Mouse (Mus musculus): ENCODE data around the gene Gja5. TPM values are rescaled to one million over a fixed set of nuclear protein-coding genes. Genes with fewer than 3 reads are reported as not detected.
A peak's percentile ranks its signal among the peaks of the same experiment; 100 is the strongest.

Gja5 gene
- total RNA-seq, 1 experiment from 2014 or later: not detected

DNA sequence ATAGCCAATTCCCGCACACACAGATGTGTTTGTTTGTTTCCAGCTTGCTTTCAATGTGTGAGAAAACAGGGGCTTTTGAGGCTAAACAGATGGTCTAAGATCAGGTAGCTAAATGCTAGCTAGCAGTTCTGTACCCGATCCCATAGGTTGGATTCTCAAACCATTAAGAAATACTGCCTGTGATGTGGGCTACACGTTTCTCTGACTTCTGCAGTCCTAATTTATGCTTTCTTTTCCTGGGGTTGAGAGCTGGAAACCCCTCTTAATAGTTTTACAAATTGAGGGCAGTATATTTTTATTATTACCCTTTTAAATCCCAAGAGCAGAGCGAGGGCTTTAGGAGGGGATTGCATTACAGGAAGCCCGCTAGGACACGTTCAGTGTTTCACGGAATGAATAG lies 16.5 kb downstream of the Gja5 start:
- ATAC-seq (replicated peaks in 1 of 2; ENCODE audit: insufficient read depth in 1 of 2, low FRiP score in 2 of 2, low TSS enrichment in 1 of 2, low read depth in 1 of 2, poor library complexity in 2 of 2, severe bottlenecking in 2 of 2): no peak

DNA sequence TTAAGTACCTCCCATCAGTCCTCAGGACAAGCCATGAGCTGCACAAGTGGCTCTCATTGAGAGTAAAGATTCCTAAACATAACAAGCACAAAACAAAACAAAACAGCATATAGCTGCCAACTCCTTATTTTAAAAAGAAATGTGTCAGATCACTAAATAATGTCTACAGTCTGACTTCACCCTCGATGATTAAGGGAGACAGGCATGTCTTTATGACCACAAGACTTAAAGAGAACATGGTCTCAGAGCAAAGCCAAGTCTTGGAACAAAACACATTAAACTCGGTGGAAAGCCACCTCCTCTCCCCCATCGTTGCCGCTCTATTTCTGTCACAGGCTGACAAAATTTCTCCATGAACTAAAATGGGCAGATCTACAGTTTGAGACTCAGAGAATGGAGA lies 20.1 kb downstream of the Gja5 start:
- no peak for ATAC-seq (replicated peaks in 1 of 2; ENCODE audit: insufficient read depth in 1 of 2, low FRiP score in 2 of 2, low TSS enrichment in 1 of 2, low read depth in 1 of 2, poor library complexity in 2 of 2, severe bottlenecking in 2 of 2)

DNA sequence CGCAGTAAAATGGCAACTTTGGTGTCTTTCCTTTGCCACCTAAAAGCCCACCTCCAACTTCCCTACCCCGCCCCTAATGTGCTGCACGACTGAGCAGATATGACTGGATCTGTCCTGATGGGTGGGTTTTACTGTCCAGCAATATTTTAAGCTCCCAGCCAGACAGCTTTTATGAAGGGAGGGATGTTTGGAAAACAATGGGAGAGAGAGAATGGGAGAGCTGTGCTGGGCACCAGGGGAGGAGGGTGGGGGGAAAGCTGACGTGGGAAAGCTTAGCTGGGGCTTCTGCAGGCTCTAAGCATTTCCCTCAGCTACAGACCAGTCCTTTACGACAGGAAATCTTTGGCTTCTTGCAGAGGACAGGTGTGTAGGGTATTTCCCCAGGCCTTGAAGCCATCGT lies 21.4 kb downstream of the Gja5 start, which contains the start of gene Gja8:
Gja8 (minus strand) TSS at position 101 of the 400 bp plus-strand sequence.
- ATAC-seq (replicated peaks in 1 of 2; ENCODE audit: insufficient read depth in 1 of 2, low FRiP score in 2 of 2, low TSS enrichment in 1 of 2, low read depth in 1 of 2, poor library complexity in 2 of 2, severe bottlenecking in 2 of 2): no peak

DNA sequence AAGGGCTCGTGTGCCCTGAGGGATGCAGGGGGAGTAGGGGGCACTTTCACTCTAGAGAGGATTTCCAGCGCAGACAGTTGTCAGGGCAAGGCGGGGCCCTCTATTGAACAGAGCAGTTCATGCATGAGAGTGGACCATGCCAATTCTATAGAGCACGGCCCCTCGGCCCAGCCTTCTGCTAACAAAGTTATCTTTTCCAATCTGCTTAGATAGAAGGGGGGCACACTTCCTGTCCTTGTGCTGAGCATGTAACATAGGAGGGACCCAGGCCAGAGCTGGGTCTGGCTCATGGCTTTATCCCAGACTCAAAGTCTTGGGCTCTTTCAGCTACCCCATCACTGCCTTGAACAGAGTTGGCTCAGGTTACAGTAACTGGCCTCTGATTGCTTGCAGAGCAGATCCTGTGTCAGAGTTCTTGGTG lies 26.8 kb downstream of the Gja5 start:
- ATAC-seq (replicated peaks in 1 of 2; ENCODE audit: insufficient read depth in 1 of 2, low FRiP score in 2 of 2, low TSS enrichment in 1 of 2, low read depth in 1 of 2, poor library complexity in 2 of 2, severe bottlenecking in 2 of 2): no peak

DNA sequence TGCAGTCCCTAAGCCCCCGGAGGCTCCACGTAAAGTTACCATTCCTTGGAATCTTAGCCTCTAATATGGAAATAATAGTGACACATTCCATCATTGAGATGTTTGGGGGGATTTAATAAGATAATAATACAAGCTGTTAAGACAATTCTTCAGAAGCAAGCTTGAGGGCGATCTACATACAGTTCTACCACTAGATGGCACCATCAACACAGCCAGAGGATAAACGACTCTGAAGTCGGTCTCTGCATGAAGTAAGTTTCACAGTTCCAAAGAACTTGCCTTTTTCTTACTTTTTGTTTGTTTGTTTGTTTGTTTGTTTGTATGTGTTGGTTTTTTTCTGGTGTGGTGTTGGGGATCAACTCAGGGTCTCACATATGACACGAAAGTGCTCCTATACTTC lies 31.7 kb downstream of the Gja5 start:
- ATAC-seq (replicated peaks in 1 of 2; ENCODE audit: insufficient read depth in 1 of 2, low FRiP score in 2 of 2, low TSS enrichment in 1 of 2, low read depth in 1 of 2, poor library complexity in 2 of 2, severe bottlenecking in 2 of 2): peak in 1 of 2 experiments; percentile 58; a peak in 2 of 4 replicates

DNA sequence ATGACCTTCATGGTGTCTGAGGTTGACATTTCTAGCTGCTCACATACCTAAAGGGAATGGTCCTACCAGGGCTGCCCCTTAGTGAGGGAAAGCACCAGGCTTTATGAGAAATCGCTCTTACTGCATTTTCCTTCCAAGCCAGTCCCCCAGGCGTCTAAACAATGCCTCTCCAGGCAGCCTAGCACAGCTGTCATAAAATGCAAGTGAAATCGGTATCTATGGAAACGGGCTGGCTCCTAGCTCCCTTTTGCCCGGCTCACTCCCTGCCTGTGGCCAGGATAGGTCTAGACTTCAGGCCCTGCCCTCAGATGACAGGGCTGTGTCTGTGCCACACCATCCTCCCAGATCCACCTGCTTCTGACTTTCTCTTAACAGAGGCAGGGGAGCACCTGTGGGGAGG lies 33.1 kb downstream of the Gja5 start:
- ATAC-seq (replicated peaks in 1 of 2; ENCODE audit: insufficient read depth in 1 of 2, low FRiP score in 2 of 2, low TSS enrichment in 1 of 2, low read depth in 1 of 2, poor library complexity in 2 of 2, severe bottlenecking in 2 of 2): no peak

DNA sequence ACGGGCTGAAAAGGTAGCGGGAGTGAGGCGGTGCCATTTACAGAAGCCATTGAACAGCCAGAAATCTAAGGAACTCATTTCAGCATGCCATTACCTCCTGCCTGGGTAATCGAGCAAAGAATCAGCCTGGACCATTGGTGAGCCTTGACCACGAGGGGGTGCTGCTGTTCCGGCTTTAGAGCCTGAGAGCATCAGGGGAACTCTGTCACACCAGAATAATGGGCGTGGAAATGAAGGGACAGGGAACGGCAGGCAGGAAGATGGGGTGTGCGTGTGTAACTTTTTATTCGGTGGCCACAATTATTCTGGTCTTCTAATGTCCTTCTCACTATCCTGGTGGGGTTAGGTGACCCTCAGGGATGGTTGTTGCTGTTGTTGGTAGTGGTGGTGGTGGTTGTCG lies 34.2 kb downstream of the Gja5 start:
- ATAC-seq (replicated peaks in 1 of 2; ENCODE audit: insufficient read depth in 1 of 2, low FRiP score in 2 of 2, low TSS enrichment in 1 of 2, low read depth in 1 of 2, poor library complexity in 2 of 2, severe bottlenecking in 2 of 2): peak; percentile 92 to 93

DNA sequence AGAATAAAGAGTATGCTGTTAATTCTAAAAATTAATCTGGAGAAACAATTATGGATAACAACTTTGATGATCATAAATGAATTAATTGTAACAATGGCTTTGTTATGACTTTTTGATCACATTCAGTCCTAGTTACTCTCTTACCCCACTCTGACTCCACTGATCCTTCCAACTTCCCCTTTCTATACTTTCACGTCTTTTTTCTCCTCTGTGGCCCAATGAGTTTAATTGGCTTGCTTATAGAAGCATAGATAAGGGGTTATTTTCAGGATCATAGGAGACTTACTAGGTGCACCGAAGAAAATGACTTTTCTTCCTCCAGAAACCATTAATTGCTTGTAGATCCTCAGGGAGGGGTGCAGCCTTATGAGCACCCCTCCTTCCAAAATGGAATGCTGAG lies 38.2 kb downstream of the Gja5 start:
- ATAC-seq (replicated peaks in 1 of 2; ENCODE audit: insufficient read depth in 1 of 2, low FRiP score in 2 of 2, low TSS enrichment in 1 of 2, low read depth in 1 of 2, poor library complexity in 2 of 2, severe bottlenecking in 2 of 2): no peak

DNA sequence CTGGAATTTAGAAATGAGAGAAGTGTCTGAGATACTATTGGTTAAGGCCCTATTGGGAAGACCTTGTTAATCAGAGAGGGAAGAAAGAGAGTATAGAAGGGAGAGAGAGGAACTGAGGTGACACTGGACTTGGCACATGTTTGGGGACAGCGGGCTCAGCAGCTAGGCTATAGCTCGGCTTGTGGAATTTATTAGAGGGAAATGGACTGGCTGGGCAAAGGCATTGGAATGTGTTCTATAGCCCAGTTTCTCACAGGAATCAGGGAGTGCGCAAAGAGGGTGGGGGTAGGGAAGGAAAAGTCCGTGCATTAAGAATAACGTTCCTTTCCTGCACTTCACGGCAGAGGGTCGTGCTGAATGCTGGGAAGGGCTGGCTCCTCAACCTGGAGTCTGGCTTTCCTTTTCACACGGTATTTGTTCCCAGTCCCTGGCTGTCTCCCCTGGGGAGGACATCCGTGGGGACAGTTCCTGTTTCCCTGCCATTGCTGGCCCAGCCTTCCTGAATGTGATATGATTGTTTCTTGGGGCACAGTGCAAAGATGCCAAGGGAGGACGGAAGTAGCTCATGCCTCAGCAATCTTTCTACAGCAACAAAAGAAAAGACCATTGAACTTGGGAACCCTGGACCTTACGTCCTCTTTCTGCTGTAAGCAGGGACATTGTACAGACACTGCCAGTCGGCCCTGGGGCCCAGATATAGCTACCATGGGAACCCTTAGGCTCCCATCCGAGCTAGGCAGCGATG lies 49.2 kb downstream of the Gja5 start:
- no peak for ATAC-seq (replicated peaks in 1 of 2; ENCODE audit: insufficient read depth in 1 of 2, low FRiP score in 2 of 2, low TSS enrichment in 1 of 2, low read depth in 1 of 2, poor library complexity in 2 of 2, severe bottlenecking in 2 of 2)

DNA sequence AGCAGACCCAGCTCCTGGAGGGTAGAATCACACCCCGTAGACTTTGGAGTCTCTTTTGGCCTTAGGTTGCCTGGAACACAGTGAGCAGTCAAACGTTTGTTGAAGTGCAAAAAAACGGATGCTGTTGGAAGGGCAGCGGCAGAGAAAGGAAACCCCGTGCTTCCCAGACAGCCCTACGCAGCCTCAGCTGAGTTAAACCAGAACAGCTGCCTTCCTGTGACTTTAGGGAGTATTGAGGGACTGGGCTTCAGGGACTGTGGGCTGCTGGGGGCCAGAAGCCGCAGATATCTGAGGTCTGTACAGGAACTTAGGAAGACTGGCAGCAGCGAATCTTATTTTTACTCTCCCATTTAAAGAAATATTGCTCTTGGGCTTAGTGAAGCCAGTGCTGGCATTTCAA lies 56.1 kb downstream of the Gja5 start:
- peak in 1 of 2 experiments; percentile 49; a peak in 2 of 4 replicates for ATAC-seq (replicated peaks in 1 of 2; ENCODE audit: insufficient read depth in 1 of 2, low FRiP score in 2 of 2, low TSS enrichment in 1 of 2, low read depth in 1 of 2, poor library complexity in 2 of 2, severe bottlenecking in 2 of 2)

DNA sequence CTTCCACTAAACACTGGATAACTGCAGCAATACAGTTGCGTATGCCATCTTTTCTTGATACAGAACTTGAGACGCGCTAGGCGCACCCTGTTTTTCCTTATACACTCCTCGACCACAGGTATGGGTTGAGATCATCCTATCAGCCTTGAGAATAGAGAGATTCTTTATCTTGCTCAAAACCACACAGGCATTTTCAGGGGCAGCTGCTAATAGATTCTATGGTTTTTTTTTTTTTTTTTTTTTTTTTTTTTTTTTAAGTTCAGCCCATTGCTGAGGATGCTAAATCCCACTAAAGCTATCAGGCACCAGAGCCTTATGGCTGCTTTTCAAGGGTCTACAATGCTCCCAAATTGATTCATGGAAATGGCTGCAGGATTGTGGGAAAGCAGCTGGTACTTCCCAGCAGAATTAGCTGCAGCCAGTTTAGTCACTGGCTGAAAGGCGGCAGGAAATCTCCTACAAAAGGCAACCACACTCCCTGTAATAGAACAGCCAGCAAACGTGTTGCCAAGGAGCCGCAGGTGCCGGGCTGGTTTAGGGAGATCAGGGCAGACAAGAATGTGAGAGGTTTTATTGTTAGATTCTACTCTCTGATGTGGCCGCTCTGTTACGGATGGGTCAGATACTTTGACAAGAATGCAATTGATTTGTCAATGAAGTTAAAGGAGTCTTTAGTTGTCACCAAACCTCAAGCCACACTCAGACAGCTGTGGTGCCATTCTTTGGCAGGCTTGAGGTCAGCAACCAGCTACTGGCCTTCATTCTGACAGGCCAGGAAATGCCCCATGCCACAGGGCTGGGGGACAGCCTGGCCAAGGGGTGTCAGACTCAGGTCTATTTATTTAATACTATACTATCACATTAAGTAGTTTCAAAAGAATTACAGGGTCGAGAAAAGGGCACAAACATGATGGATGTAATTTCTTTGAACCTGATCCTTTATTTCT lies 58.9 kb downstream of the Gja5 start:
- ATAC-seq (replicated peaks in 1 of 2; ENCODE audit: insufficient read depth in 1 of 2, low FRiP score in 2 of 2, low TSS enrichment in 1 of 2, low read depth in 1 of 2, poor library complexity in 2 of 2, severe bottlenecking in 2 of 2): no peak

DNA sequence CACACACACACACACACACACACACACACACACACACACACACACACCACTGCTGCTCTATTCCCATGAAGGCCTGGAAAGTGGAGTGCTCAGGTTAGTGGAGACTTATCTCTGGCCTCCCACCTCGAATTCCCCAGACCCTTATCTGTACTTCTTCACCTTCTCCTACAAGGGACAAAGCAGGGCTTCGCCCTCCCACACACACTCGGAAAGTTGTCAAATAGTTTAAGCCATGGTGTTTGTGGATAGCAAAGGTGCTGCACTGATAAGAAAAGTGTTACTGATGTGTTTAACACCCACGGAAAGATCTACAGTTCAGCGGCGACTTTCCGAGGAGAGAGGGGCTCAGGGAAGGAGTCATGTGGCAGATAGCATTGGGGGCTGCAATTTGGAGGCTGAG lies 66.5 kb downstream of the Gja5 start:
- ATAC-seq (replicated peaks in 1 of 2; ENCODE audit: insufficient read depth in 1 of 2, low FRiP score in 2 of 2, low TSS enrichment in 1 of 2, low read depth in 1 of 2, poor library complexity in 2 of 2, severe bottlenecking in 2 of 2): no peak

DNA sequence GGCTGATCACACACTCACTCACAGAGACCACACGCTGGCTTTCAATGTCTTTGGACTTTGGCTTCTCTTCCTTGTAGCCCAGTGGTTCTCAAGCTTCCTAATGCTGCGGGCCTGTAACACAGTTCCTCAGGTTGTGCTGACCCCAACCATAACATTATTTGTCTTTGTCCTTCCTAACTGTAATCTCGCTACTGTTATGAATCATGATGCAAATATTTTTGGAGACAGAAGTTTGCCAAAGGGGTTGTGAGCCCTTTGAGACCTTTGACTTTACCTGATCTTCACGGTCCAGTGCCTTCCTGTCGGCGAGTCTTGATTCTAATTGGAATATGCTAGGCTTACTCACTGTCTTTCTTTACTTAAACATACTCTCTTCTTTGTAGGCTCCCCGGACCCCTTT lies 70.0 kb downstream of the Gja5 start:
- no peak for ATAC-seq (replicated peaks in 1 of 2; ENCODE audit: insufficient read depth in 1 of 2, low FRiP score in 2 of 2, low TSS enrichment in 1 of 2, low read depth in 1 of 2, poor library complexity in 2 of 2, severe bottlenecking in 2 of 2)

DNA sequence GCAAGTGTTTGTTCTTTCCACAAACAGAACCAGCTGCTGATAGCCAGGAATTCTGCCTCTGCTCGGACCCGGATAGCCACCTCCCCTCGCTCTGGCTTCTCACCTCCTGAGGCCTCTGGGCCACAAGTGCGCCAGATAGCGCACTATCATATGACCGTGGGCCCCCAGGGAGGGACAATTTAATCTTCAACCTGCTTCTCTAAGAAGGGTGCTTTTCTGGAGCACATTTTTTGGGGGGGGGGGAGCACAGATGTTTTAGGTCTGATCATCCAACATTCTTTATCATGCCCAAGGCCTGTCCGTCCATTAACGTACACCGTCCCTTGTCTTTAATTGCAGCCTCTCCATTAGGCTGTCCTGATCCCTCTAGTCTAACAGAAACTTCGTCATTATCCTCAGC lies 71.1 kb downstream of the Gja5 start:
- no peak for ATAC-seq (replicated peaks in 1 of 2; ENCODE audit: insufficient read depth in 1 of 2, low FRiP score in 2 of 2, low TSS enrichment in 1 of 2, low read depth in 1 of 2, poor library complexity in 2 of 2, severe bottlenecking in 2 of 2)

DNA sequence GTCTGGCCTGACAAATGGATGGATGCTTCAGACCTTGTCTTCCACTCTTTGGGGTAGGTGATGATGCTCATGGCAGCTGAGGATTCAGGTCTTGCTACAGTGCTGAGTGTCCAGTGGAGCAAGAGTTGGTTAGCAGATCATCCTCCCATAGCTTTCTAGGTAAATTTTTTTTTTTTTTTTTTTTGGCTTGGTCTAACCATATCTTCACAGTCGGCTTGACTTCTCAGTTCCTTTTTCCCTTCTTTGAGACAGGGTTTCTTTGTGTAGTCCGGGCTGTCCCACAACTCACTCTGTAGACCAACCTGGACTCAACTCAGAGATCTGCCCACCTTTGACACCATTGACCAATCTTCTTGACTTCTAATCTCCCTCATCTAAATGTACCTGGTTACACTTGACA lies 73.0 kb downstream of the Gja5 start:
- ATAC-seq (replicated peaks in 1 of 2; ENCODE audit: insufficient read depth in 1 of 2, low FRiP score in 2 of 2, low TSS enrichment in 1 of 2, low read depth in 1 of 2, poor library complexity in 2 of 2, severe bottlenecking in 2 of 2): no peak

DNA sequence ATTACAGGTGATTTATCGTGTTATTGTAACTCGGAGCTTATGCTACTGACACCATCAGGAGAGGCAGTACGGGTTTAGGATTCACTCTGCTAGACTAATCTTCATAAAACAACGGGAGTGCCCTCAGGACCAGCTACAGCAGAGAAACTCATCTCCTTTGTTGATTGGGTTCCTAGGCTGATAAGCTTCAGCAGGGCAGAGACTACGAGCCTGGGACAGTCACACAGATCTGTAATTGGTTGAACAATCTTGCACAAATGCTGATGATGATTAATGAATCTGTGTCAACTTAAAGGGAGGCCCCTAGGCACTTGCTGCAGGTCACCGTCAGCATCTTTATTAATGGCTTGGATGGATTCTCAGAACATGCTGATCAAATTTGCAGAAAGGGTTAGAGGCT lies 74.0 kb downstream of the Gja5 start:
- ATAC-seq (replicated peaks in 1 of 2; ENCODE audit: insufficient read depth in 1 of 2, low FRiP score in 2 of 2, low TSS enrichment in 1 of 2, low read depth in 1 of 2, poor library complexity in 2 of 2, severe bottlenecking in 2 of 2): no peak

DNA sequence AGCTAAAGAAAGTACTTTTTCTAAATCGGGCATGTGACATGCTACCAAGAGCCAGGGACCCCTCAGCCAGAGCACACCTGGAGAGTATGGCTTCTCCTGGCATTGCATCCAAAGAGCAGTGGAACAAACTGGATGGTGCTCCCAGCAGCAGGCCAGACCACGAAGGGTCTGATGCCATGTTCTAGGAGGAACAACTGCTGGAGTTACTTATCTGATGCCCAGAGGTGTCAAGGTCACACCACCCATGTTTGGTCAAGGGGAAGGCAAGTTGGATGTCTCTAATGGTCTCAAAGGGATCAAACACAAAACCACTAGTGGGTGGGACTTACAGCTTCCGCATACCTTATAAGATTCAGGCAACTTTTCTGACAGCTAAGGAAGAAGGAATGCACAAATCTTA lies 74.5 kb downstream of the Gja5 start:
- no peak for ATAC-seq (replicated peaks in 1 of 2; ENCODE audit: insufficient read depth in 1 of 2, low FRiP score in 2 of 2, low TSS enrichment in 1 of 2, low read depth in 1 of 2, poor library complexity in 2 of 2, severe bottlenecking in 2 of 2)

DNA sequence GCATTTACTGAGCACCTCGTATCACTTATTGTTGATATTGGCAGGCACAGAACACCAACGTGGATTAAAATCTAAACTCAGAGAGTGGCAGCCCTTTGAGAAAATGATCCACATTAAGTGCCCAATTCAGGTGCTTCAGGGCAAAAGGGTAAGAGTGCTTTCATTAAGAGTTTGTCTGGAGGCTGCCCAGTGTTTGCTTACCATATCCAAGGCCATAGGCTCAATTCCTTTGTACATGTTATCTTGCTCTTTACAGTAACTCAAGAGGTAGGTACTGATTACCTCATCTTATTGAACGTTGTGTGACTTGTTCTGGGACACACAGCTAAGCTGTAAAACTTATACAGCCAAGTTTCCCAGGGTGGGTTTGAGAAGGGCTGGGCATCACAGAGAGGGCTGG lies 77.3 kb downstream of the Gja5 start:
- ATAC-seq (replicated peaks in 1 of 2; ENCODE audit: insufficient read depth in 1 of 2, low FRiP score in 2 of 2, low TSS enrichment in 1 of 2, low read depth in 1 of 2, poor library complexity in 2 of 2, severe bottlenecking in 2 of 2): no peak
